Mouse (Mus musculus): Measurements from ENCODE around the gene Sprr2h. TPM values are rescaled to one million over a fixed set of nuclear protein-coding genes. Genes with fewer than 3 reads are reported as not detected.

Sprr2h gene
- polyA plus RNA-seq (2015; fragmentation: Nextera tagmentation; extraction: Ambion mirVana), result not detected in 2 replicates

DNA sequence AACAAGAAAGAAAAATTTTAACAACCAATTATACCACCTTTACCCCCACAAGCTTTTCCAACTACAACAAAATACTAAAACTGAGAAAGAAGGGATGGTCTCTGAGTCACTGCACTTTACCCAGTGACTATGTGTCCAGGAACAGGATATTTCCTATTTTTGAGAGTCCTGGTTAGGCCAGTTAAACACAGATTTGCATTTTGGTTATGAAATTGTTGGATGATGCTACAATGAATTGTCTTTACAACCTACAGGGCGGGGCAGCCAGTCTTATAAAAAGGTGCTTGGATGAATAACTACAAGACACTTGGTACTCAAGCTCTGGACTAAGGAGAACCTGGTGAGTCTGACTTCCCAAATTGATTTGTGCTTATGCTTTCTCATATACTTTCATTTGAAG lies at the start of gene Sprr2h:
Gene Sprr2h (plus strand): TSS at position 301 of the 400 bp plus-strand sequence.
- no peak for ATAC-seq (replicated peaks)
- no peak within 1 kb of the TSS for H3K4me3 ChIP-seq
- no peaks in the 10 kb centered on the region for H3K4me1 ChIP-seq
- H3K4me2 ChIP-seq (replicated peaks), result no peak within 1 kb of the TSS
- H3K9me3 ChIP-seq, result no peaks in the 10 kb centered on the region
- H3K9ac ChIP-seq (replicated peaks), result no peak within 1 kb of the TSS
- H3K36me3 ChIP-seq, result no peaks in the 10 kb centered on the region
- H3K27ac ChIP-seq (replicated peaks), result no peak within 1 kb of the TSS
- H3K27me3 ChIP-seq, result no peaks in the 10 kb centered on the region
- 89% methylated on average over 1 of the region's 1 CpGs for WGBS

GRCm38 (mm10) chr3:92336278-92336677 lies 49.2 kb upstream of the Sprr2h start:
- Histone ChIP-seq H3K36me3 (no peaks in the 10 kb centered on the region), H3K9ac (replicated peaks) (no peak overlapping the region), H3K9me3 (no peaks in the 10 kb centered on the region), H3K27ac (replicated peaks) (no peak overlapping the region), H3K4me1 (no peaks in the 10 kb centered on the region), H3K27me3 (no peaks in the 10 kb centered on the region), H3K4me2 (replicated peaks) (no peak overlapping the region), H3K4me3 (no peak overlapping the region)
- 83% methylated on average over 1 of the region's 1 CpGs for WGBS
- no peak for ATAC-seq (replicated peaks)

- Histone ChIP-seq H3K4me1 (no peaks in the 10 kb centered on the region), H3K27me3 (no peaks in the 10 kb centered on the region), H3K4me3 (no peak within 1 kb of the TSS), H3K9ac (replicated peaks) (no peak within 1 kb of the TSS), H3K4me2 (replicated peaks) (no peak within 1 kb of the TSS), H3K9me3 (no peaks in the 10 kb centered on the region), H3K36me3 (no peaks in the 10 kb centered on the region), H3K27ac (replicated peaks) (no peak within 1 kb of the TSS)
- ATAC-seq (replicated peaks), result no peak
- WGBS, result 90% methylated on average over 5 of the region's 5 CpGs
These were observed 46.6 kb upstream of the Sprr2h start, which contains the start of gene Sprr2d for GRCm38 (mm10) chr3:92338840-92339239. TSS of gene Sprr2d (plus strand) at chr3:92339140.

- WGBS, result 87% methylated on average over 2 of the region's 2 CpGs
- no peak within 1 kb of the TSS for H3K9ac ChIP-seq (replicated peaks)
- no peaks in the 10 kb centered on the region for H3K27me3 ChIP-seq
- no peak within 1 kb of the TSS for H3K4me2 ChIP-seq (replicated peaks)
- no peaks in the 10 kb centered on the region for H3K4me1 ChIP-seq
- no peak within 1 kb of the TSS for H3K27ac ChIP-seq (replicated peaks)
- no peaks in the 10 kb centered on the region for H3K9me3 ChIP-seq
- H3K4me3 ChIP-seq, result no peak within 1 kb of the TSS
- no peak for ATAC-seq (replicated peaks)
- H3K36me3 ChIP-seq, result no peaks in the 10 kb centered on the region
These were observed 33.6 kb upstream of the Sprr2h start, which contains the start of gene Sprr2e for GRCm38 (mm10) chr3:92351843-92352242. TSS of gene Sprr2e (plus strand) at chr3:92352143.

GRCm38 (mm10) chr3:92361619-92362018 lies 23.9 kb upstream of the Sprr2h start:
- no peaks in the 10 kb centered on the region for H3K9me3 ChIP-seq
- H3K27ac ChIP-seq (replicated peaks), result no peak overlapping the region
- no peaks in the 10 kb centered on the region for H3K27me3 ChIP-seq
- H3K4me2 ChIP-seq (replicated peaks), result no peak overlapping the region
- no peak overlapping the region for H3K4me3 ChIP-seq
- ATAC-seq (replicated peaks), result no peak
- no peak overlapping the region for H3K9ac ChIP-seq (replicated peaks)
- no peaks in the 10 kb centered on the region for H3K4me1 ChIP-seq
- H3K36me3 ChIP-seq, result no peaks in the 10 kb centered on the region

DNA sequence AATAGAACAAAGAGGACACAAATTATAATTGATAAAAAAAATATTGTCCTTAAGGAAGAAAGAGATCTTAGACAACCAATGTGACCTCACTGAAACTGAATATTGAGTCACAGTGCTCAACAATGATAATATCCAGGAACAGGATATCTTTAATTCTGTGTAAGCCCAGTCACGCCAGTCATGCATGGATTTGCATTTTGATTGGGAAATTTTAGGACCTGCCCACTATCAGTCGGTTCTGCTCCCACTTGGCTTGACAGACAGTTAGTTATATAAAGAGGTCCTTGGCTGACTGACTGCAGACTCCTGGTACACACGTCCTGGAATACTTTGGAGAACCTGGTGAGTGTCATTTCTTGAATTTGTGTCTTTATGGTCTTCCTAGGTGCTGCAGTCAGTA lies 20.6 kb upstream of the Sprr2h start, which contains the start of gene Sprr2f:
Gene Sprr2f (plus strand): TSS at position 301 of the 400 bp plus-strand sequence.
- no peak for ATAC-seq (replicated peaks)

DNA sequence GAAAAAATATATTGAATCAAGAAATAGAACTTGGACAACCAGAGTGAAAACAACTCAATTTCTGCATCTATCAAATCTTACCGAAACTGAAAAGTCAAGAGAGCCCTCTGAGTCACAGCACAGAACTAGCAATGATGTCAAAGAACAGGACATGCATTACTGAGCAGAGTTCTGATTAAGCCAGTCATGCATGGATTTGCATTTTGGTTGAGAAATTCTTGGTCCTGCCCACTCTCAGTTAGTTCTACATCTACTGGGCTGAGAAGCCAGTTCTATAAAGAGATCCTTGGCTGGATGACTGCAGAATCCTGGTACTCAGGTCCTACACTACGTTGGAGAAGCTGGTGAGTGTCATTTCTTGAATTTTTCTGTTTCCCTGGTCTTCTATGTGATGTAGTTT lies 11.9 kb upstream of the Sprr2h start:
- Histone ChIP-seq H3K9me3 (no peaks in the 10 kb centered on the region), H3K27ac (replicated peaks) (no peak overlapping the region), H3K27me3 (no peaks in the 10 kb centered on the region), H3K4me2 (replicated peaks) (no peak overlapping the region), H3K4me3 (no peak overlapping the region), H3K9ac (replicated peaks) (no peak overlapping the region), H3K4me1 (no peaks in the 10 kb centered on the region), H3K36me3 (no peaks in the 10 kb centered on the region)
- ATAC-seq (replicated peaks), result no peak
- 83% methylated on average over 2 of the region's 2 CpGs for WGBS

More for the DNA sequence above, 20.6 kb upstream of the Sprr2h start, which contains the start of gene Sprr2f:
- no peak within 1 kb of the TSS for H3K9ac ChIP-seq (replicated peaks)
- H3K9me3 ChIP-seq, result no peaks in the 10 kb centered on the region
- no peaks in the 10 kb centered on the region for H3K36me3 ChIP-seq
- no peak within 1 kb of the TSS for H3K4me3 ChIP-seq
- 69% methylated on average over 3 of the region's 3 CpGs for WGBS
- H3K4me2 ChIP-seq (replicated peaks), result no peak within 1 kb of the TSS
- no peaks in the 10 kb centered on the region for H3K27me3 ChIP-seq
- no peak within 1 kb of the TSS for H3K27ac ChIP-seq (replicated peaks)
- H3K4me1 ChIP-seq, result no peaks in the 10 kb centered on the region

- Histone ChIP-seq H3K4me2 (replicated peaks) (no peak overlapping the region), H3K4me1 (no peaks in the 10 kb centered on the region), H3K36me3 (no peaks in the 10 kb centered on the region), H3K4me3 (no peak overlapping the region), H3K9me3 (no peaks in the 10 kb centered on the region), H3K27ac (replicated peaks) (no peak overlapping the region), H3K9ac (replicated peaks) (no peak overlapping the region), H3K27me3 (no peaks in the 10 kb centered on the region)
- WGBS, result 71% methylated on average over 1 of the region's 1 CpGs
- ATAC-seq (replicated peaks), result no peak
These were observed 8.8 kb downstream of the Sprr2h start for GRCm38 (mm10) chr3:92394301-92394700.

DNA sequence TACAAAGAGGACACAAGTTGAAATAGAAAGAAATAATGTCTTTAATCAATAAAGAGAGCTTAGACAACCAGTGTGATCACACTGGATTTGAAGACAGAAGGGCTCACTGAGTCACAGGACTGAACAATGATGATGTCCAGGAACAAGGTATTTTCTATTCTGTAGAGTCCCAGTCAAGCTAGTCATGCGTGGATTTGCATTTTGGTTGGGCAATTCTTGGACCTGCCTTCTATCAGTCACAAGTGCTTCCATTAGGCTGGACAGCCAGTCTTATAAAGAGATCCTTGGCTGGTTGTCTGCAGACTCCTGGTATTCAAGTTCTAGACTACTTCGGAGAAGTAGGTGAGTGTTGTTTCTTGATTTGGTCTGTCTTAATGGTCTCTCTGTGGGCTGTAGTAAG lies 22.2 kb downstream of the Sprr2h start, which contains the start of gene Sprr2i:
Gene Sprr2i (plus strand): TSS at position 301 of the 400 bp plus-strand sequence.
- H3K4me2 ChIP-seq (replicated peaks), result no peak within 1 kb of the TSS
- no peak within 1 kb of the TSS for H3K9ac ChIP-seq (replicated peaks)
- no peak within 1 kb of the TSS for H3K4me3 ChIP-seq
- no peaks in the 10 kb centered on the region for H3K36me3 ChIP-seq
- H3K27ac ChIP-seq (replicated peaks), result no peak within 1 kb of the TSS
- H3K4me1 ChIP-seq, result no peaks in the 10 kb centered on the region
- H3K9me3 ChIP-seq, result no peaks in the 10 kb centered on the region
- WGBS, result 93% methylated on average over 2 of the region's 2 CpGs
- H3K27me3 ChIP-seq, result no peaks in the 10 kb centered on the region
- ATAC-seq (replicated peaks), result no peak

GRCm38 (mm10) chr3:92417782-92418181 lies 32.3 kb downstream of the Sprr2h start, which contains the start of gene Sprr2j-ps:
TSS of gene Sprr2j-ps (plus strand) at chr3:92418082.
- Histone ChIP-seq H3K27ac (replicated peaks) (no peak within 1 kb of the TSS), H3K9me3 (no peaks in the 10 kb centered on the region), H3K27me3 (no peaks in the 10 kb centered on the region), H3K36me3 (no peaks in the 10 kb centered on the region), H3K4me2 (replicated peaks) (no peak within 1 kb of the TSS), H3K9ac (replicated peaks) (no peak within 1 kb of the TSS), H3K4me3 (no peak within 1 kb of the TSS), H3K4me1 (no peaks in the 10 kb centered on the region)
- WGBS, result 97% methylated on average over 2 of the region's 2 CpGs
- ATAC-seq (replicated peaks), result no peak

DNA sequence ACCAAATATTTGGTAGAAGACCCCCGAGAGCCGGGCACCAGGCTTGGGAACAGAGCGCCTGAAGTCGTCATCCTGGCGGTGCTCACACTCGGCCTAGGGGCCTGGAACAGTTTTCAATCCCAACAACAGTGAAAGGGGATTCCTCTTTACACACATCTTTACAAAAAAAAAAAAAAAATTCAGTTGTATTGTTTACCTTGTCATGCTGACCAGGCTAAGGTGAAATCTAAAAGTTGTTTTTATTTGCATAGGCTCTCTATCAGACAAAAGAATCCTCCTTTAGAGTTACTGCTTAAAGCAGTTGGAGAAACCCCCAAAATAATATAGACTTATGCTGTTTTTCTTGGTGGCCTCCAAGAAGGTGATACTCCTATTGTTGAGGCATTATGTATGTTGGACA lies 43.8 kb downstream of the Sprr2h start, which contains the start of gene Gm9774:
Gene Gm9774 (minus strand): TSS at position 101 of the 400 bp plus-strand sequence.
- H3K4me2 ChIP-seq (replicated peaks), result no peak within 1 kb of the TSS
- H3K27ac ChIP-seq (replicated peaks), result no peak within 1 kb of the TSS
- H3K9ac ChIP-seq (replicated peaks), result no peak within 1 kb of the TSS
- no peaks in the 10 kb centered on the region for H3K36me3 ChIP-seq
- H3K27me3 ChIP-seq, result no peaks in the 10 kb centered on the region
- H3K9me3 ChIP-seq, result no peaks in the 10 kb centered on the region
- H3K4me3 ChIP-seq, result no peak within 1 kb of the TSS
- no peaks in the 10 kb centered on the region for H3K4me1 ChIP-seq
- 90% methylated on average over 6 of the region's 6 CpGs for WGBS
- no peak for ATAC-seq (replicated peaks)

- no peak within 1 kb of the TSS for H3K27ac ChIP-seq (replicated peaks)
These were observed 46.8 kb downstream of the Sprr2h start, which contains the start of gene Sprr2k for GRCm38 (mm10) chr3:92432282-92432681. TSS of gene Sprr2k (plus strand) at chr3:92432582.

More at GRCm38 (mm10) chr3:92432282-92432681, 46.8 kb downstream of the Sprr2h start, which contains the start of gene Sprr2k:
- H3K4me2 ChIP-seq (replicated peaks), result no peak within 1 kb of the TSS
- no peaks in the 10 kb centered on the region for H3K27me3 ChIP-seq
- no peaks in the 10 kb centered on the region for H3K9me3 ChIP-seq
- no peak for ATAC-seq (replicated peaks)
- H3K4me1 ChIP-seq, result no peaks in the 10 kb centered on the region
- no peak within 1 kb of the TSS for H3K9ac ChIP-seq (replicated peaks)
- H3K4me3 ChIP-seq, result no peak within 1 kb of the TSS
- 88% methylated on average over 2 of the region's 2 CpGs for WGBS
- H3K36me3 ChIP-seq, result no peaks in the 10 kb centered on the region

All from forebrain, embryonic 15.5 days (tissue).